Mouse (Mus musculus) kidney, adult 2 months (tissue): ENCODE data around the gene Reps2.

Experiments used
- CTCF ChIP-seq: fragments of 200-500 bp; conservative IDR thresholded peaks from 2 replicates; pipeline ENCODE4 v1.5.1; 2011; ENCODE audit warnings: low read depth, mild to moderate bottlenecking, control low read depth, low read length, moderate library complexity, mixed read lengths; ENCODE audit not compliant: insufficient read depth, insufficient read length
- POLR2A ChIP-seq: fragments of 200-500 bp; IDR thresholded peaks from one replicate; pipeline ENCODE4 v1.6.1; 2011; ENCODE audit warnings: low read depth, low read length, control low read depth

- TF ChIP-seq CTCF = no peak
- TF ChIP-seq POLR2A = no peak
Observed at GRCm38 (mm10) chrX:162419431-162419830, 224.0 kb downstream of the Reps2 start.
